Mouse (Mus musculus) right cerebral cortex, postnatal 25 days (tissue): ENCODE data around the gene Smpd4.

Experiments
- DNase-seq: peaks from one replicate; pipeline ENCODE4 v3.0.0; 2022

The Smpd4 gene

GRCm38 (mm10) chr16:17639081-17639480 is 19.9 kb downstream of the Smpd4 start:
- DNase-seq = no peak

GRCm38 (mm10) chr16:17639951-17640350 is 20.8 kb downstream of the Smpd4 start:
- DNase-seq = no peak

- no peak for DNase-seq
Observed at GRCm38 (mm10) chr16:17640706-17641105, 21.6 kb downstream of the Smpd4 start.

- no peak for DNase-seq
Observed at GRCm38 (mm10) chr16:17641301-17641700, 22.1 kb downstream of the Smpd4 start.

- DNase-seq = no peak
Observed at GRCm38 (mm10) chr16:17642311-17642710, 23.2 kb downstream of the Smpd4 start.

- DNase-seq = no peak
Observed at GRCm38 (mm10) chr16:17643437-17643990, 24.4 kb downstream of the Smpd4 start.

GRCm38 (mm10) chr16:17646310-17647114 is 27.4 kb downstream of the Smpd4 start, which contains the start of gene Ccdc74a:
Gene Ccdc74a (plus strand): TSS chr16:17646470.
- peak; percentile 83 for DNase-seq

GRCm38 (mm10) chr16:17647156-17647555 is 28.0 kb downstream of the Smpd4 start:
- no peak for DNase-seq

- DNase-seq = no peak
Observed at GRCm38 (mm10) chr16:17647566-17648340, 28.6 kb downstream of the Smpd4 start.

- DNase-seq = no peak
Observed at GRCm38 (mm10) chr16:17649925-17650605, 30.9 kb downstream of the Smpd4 start.

- no peak for DNase-seq
Observed at GRCm38 (mm10) chr16:17650711-17651110, 31.6 kb downstream of the Smpd4 start.

GRCm38 (mm10) chr16:17652607-17653006 is 33.5 kb downstream of the Smpd4 start:
- no peak for DNase-seq

- DNase-seq = no peak
Observed at GRCm38 (mm10) chr16:17653601-17654000, 34.4 kb downstream of the Smpd4 start.

GRCm38 (mm10) chr16:17654188-17654795 is 35.1 kb downstream of the Smpd4 start:
- DNase-seq = no peak

GRCm38 (mm10) chr16:17656212-17656871 is 37.2 kb downstream of the Smpd4 start:
- no peak for DNase-seq

GRCm38 (mm10) chr16:17665568-17665967 is 46.4 kb downstream of the Smpd4 start:
- DNase-seq = no peak

GRCm38 (mm10) chr16:17669886-17670285 is 50.7 kb downstream of the Smpd4 start:
- DNase-seq = no peak
